Mouse (Mus musculus): ENCODE results near the gene Mylk. TPM values are rescaled to one million over a fixed set of nuclear protein-coding genes. Genes with fewer than 3 reads are reported as not detected.

Gene Mylk
- polyA plus RNA-seq, 1 experiment from 2014 or later = 3.9 TPM

DNA sequence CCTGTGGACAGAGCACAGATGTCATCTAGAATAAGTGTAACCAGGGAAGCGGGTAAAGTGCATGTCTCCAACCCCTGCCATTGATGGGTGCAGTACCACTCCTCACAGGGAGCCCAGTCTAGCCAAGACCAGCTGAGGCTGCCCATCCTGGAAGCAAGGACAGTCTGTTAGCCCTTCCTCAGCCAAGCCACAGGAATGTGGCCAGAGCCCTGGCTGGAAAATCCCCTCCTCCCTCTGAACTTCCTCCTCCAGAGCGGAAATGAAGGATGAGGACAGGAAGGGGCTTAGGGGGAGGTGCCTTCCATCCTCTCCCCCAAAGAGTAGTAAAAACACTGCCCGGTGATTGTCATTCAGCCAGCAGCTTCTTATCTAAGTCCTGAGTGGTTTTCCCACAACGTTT is 192.6 kb downstream of the Mylk start:
- H3K4me2 ChIP-seq (ENCODE audit: low read depth, low read length, severe bottlenecking) = no peak overlapping the region
- no peak overlapping the region for H3K9ac ChIP-seq (ENCODE audit: low read length)
- H3K27me3 ChIP-seq (ENCODE audit: control insufficient read depth, insufficient read depth, low read length) = no peaks in the 10 kb centered on the region
- no peak overlapping the region for H3K4me3 ChIP-seq (ENCODE audit: low read depth, low read length)
- no peaks in the 10 kb centered on the region for H3K36me3 ChIP-seq (ENCODE audit: control insufficient read depth, insufficient read depth, low read length)
- H3K27ac ChIP-seq (ENCODE audit: low read depth, low read length) = no peak overlapping the region
- no peak for ATAC-seq (replicated peaks; ENCODE audit: low FRiP score)
- no peak for DNase-seq (ENCODE audit: low spot score)
- H3K4me1 ChIP-seq (replicated peaks; ENCODE audit: control insufficient read depth, insufficient read depth, low read length) = peaks cover 3% of the 10 kb centered on the region; the same call in 1 of the 2 replicates
- WGBS = 66% methylated on average over 4 of the region's 4 CpGs
- no peaks in the 10 kb centered on the region for H3K9me3 ChIP-seq (ENCODE audit: control insufficient read depth, low read length)

DNA sequence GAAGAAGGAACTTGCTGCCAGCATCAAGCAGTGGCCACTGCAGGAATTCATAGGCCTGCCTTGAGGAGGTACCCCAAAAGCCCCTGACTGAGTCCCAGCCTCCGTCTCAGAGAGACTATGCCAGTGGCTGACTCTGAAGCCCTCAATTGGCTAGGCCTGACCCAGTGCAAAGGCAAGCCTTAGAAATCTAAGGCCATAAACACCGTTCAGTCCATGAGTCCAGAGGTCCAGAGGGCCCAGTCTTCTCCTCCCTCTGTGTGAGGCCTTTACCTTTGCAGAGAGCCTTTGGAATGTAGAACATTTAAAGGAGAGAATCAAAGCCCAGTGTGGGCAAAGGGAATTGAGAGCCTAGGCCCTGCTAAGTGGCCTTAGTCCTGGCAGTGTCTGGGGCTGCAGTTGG is 193.2 kb downstream of the Mylk start:
- Histone ChIP-seq H3K4me3 (ENCODE audit: low read depth, low read length) (no peak overlapping the region), H3K9ac (ENCODE audit: low read length) (no peak overlapping the region), H3K4me1 (replicated peaks; ENCODE audit: control insufficient read depth, insufficient read depth, low read length) (peaks cover 3% of the 10 kb centered on the region; the same call in 1 of the 2 replicates), H3K9me3 (ENCODE audit: control insufficient read depth, low read length) (no peaks in the 10 kb centered on the region), H3K36me3 (ENCODE audit: control insufficient read depth, insufficient read depth, low read length) (no peaks in the 10 kb centered on the region), H3K27me3 (ENCODE audit: control insufficient read depth, insufficient read depth, low read length) (no peaks in the 10 kb centered on the region), H3K4me2 (ENCODE audit: low read depth, low read length, severe bottlenecking) (no peak overlapping the region), H3K27ac (ENCODE audit: low read depth, low read length) (no peak overlapping the region)
- ATAC-seq (replicated peaks; ENCODE audit: low FRiP score) (no peak), DNase-seq (ENCODE audit: low spot score) (no peak)
- 84% methylated on average over 2 of the region's 2 CpGs for WGBS

DNA sequence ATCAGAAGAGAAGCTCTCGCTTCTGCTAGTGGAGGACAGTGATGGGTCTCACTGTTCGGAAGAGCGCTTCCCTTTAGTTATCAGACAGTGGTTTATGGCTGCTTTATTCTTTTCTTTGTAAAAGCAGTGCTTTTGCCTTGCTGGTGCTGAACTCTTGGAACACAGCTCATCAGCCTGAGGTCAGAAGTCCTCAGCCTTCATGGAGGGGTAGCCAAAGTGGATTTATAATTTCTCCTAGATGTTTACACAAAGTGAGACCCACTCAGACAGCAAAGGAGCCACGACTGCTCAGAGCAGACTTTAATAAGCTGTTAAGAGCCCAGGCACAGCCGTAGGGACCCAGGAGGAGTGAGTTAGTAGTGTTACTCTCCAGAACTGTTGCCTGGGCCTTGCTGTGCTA is 194.9 kb downstream of the Mylk start:
- WGBS = 86% methylated on average over 5 of the region's 5 CpGs
- Histone ChIP-seq H3K9ac (ENCODE audit: low read length) (no peak overlapping the region), H3K4me3 (ENCODE audit: low read depth, low read length) (no peak overlapping the region), H3K4me1 (replicated peaks; ENCODE audit: control insufficient read depth, insufficient read depth, low read length) (peaks cover 3% of the 10 kb centered on the region; the same call in 1 of the 2 replicates), H3K27me3 (ENCODE audit: control insufficient read depth, insufficient read depth, low read length) (no peaks in the 10 kb centered on the region), H3K4me2 (ENCODE audit: low read depth, low read length, severe bottlenecking) (no peak overlapping the region), H3K27ac (ENCODE audit: low read depth, low read length) (no peak overlapping the region), H3K36me3 (ENCODE audit: control insufficient read depth, insufficient read depth, low read length) (no peaks in the 10 kb centered on the region), H3K9me3 (ENCODE audit: control insufficient read depth, low read length) (no peaks in the 10 kb centered on the region)
- ATAC-seq (replicated peaks; ENCODE audit: low FRiP score) = no peak
- no peak for DNase-seq (ENCODE audit: low spot score)

DNA sequence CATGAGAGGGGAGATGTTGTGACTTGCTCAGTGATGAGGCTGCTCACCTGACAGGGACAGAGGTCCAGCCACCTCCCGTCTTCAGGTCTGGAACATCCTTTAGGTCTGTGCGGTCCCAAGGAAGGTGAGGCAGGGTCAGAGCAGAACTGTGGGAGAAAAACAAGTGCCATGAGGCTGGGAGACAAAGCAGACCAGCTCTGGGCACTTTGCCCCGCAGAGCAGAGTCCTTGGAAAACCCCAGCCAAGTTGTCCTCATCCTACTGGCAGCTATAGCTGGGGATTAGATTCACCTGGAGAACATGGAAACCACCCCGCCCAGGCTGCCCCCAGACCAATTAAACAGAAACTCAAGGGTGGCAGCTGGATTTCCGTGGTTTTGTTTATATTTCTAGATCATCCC is 195.4 kb downstream of the Mylk start:
- Histone ChIP-seq H3K4me2 (ENCODE audit: low read depth, low read length, severe bottlenecking) (no peak overlapping the region), H3K9me3 (ENCODE audit: control insufficient read depth, low read length) (no peaks in the 10 kb centered on the region), H3K9ac (ENCODE audit: low read length) (no peak overlapping the region), H3K27me3 (ENCODE audit: control insufficient read depth, insufficient read depth, low read length) (no peaks in the 10 kb centered on the region), H3K4me1 (replicated peaks; ENCODE audit: control insufficient read depth, insufficient read depth, low read length) (peaks cover 3% of the 10 kb centered on the region; the same call in 1 of the 2 replicates), H3K4me3 (ENCODE audit: low read depth, low read length) (no peak overlapping the region), H3K27ac (ENCODE audit: low read depth, low read length) (no peak overlapping the region), H3K36me3 (ENCODE audit: control insufficient read depth, insufficient read depth, low read length) (no peaks in the 10 kb centered on the region)
- no peak for DNase-seq (ENCODE audit: low spot score)
- no peak for ATAC-seq (replicated peaks; ENCODE audit: low FRiP score)
- 74% methylated on average over 5 of the region's 5 CpGs for whole genome bisulfite sequencing

DNA sequence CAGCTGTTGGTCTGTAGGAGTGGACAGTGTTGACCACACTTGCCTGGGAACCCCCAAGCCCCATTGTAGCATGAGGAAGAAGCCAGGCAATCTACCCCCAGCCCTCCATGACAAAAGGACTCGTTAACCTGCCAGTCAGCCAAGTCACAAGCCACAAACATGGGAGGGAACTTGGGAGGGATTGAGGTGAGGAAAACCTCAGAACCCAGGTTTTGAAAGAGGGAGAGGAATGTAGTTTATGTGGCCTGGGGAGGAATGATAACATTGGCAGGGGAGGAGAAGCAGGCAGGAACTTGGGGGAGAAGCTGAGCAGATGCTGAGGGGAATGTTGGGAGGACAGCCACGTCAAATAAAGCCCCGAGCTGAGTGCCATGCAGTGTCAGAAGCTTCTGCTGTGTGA is 196.9 kb downstream of the Mylk start:
- no peak overlapping the region for H3K9ac ChIP-seq (ENCODE audit: low read length)
- H3K9me3 ChIP-seq (ENCODE audit: control insufficient read depth, low read length) = no peaks in the 10 kb centered on the region
- no peaks in the 10 kb centered on the region for H3K27me3 ChIP-seq (ENCODE audit: control insufficient read depth, insufficient read depth, low read length)
- no peak for DNase-seq (ENCODE audit: low spot score)
- 49% methylated on average over 3 of the region's 3 CpGs for whole genome bisulfite sequencing
- no peak overlapping the region for H3K4me2 ChIP-seq (ENCODE audit: low read depth, low read length, severe bottlenecking)
- H3K27ac ChIP-seq (ENCODE audit: low read depth, low read length) = no peak overlapping the region
- ATAC-seq (replicated peaks; ENCODE audit: low FRiP score) = no peak
- no peaks in the 10 kb centered on the region for H3K36me3 ChIP-seq (ENCODE audit: control insufficient read depth, insufficient read depth, low read length)
- H3K4me3 ChIP-seq (ENCODE audit: low read depth, low read length) = no peak overlapping the region
- H3K4me1 ChIP-seq (replicated peaks; ENCODE audit: control insufficient read depth, insufficient read depth, low read length) = no peaks in the 10 kb centered on the region

DNA sequence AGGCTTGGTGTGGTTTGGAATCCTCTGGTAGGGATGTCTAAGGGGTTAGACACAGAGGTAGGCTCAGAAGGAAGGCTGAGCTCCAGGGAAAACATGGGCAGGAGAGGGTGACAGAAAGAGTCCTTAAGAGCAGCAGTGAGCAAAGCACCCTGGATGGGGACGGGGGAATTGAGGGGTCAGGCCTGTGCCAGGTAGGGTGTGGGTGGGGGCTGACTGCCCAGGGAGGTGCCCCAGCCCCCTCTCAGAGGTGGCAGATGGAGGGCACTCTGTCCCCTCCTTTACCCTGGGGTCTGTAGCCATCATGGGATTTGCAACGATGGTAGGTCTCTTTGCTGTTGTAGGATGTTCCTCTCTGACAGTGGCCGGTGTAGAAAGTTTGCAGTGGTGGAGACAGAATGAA is 201.3 kb downstream of the Mylk start:
- Histone ChIP-seq H3K27ac (ENCODE audit: low read depth, low read length) (no peak overlapping the region), H3K9ac (ENCODE audit: low read length) (no peak overlapping the region), H3K36me3 (ENCODE audit: control insufficient read depth, insufficient read depth, low read length) (no peaks in the 10 kb centered on the region), H3K4me3 (ENCODE audit: low read depth, low read length) (no peak overlapping the region), H3K4me1 (replicated peaks; ENCODE audit: control insufficient read depth, insufficient read depth, low read length) (no peaks in the 10 kb centered on the region), H3K4me2 (ENCODE audit: low read depth, low read length, severe bottlenecking) (no peak overlapping the region), H3K9me3 (ENCODE audit: control insufficient read depth, low read length) (no peaks in the 10 kb centered on the region), H3K27me3 (ENCODE audit: control insufficient read depth, insufficient read depth, low read length) (no peaks in the 10 kb centered on the region)
- no peak for ATAC-seq (replicated peaks; ENCODE audit: low FRiP score)
- 89% methylated on average over 3 of the region's 3 CpGs for WGBS
- no peak for DNase-seq (ENCODE audit: low spot score)

DNA sequence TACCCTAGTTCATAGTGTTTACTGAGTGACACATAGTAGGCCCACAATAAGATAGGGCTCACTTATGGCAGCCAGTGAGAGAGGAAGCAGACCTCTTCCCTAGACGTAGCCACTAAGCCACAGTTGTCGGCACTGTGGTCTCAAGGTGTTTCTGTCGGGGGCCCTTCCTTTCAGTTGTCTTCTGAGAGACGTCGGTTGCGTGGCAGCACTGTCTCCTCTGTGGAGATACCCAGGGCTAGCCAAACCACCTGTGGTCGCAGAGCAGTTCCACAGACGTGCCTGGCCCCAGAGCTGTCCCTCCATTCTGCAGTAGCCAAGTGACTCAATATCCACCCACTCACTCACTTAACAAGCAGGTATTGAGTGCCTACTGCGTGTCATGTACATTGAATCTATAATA is 205.9 kb downstream of the Mylk start:
- Histone ChIP-seq H3K27me3 (ENCODE audit: control insufficient read depth, insufficient read depth, low read length) (no peaks in the 10 kb centered on the region), H3K4me1 (replicated peaks; ENCODE audit: control insufficient read depth, insufficient read depth, low read length) (no peaks in the 10 kb centered on the region), H3K4me3 (ENCODE audit: low read depth, low read length) (no peak overlapping the region), H3K4me2 (ENCODE audit: low read depth, low read length, severe bottlenecking) (no peak overlapping the region), H3K9me3 (ENCODE audit: control insufficient read depth, low read length) (no peaks in the 10 kb centered on the region), H3K9ac (ENCODE audit: low read length) (no peak overlapping the region), H3K36me3 (ENCODE audit: control insufficient read depth, insufficient read depth, low read length) (no peaks in the 10 kb centered on the region), H3K27ac (ENCODE audit: low read depth, low read length) (no peak overlapping the region)
- ATAC-seq (replicated peaks; ENCODE audit: low FRiP score) = no peak
- 92% methylated on average over 9 of the region's 9 CpGs for WGBS
- DNase-seq (ENCODE audit: low spot score) = no peak

DNA sequence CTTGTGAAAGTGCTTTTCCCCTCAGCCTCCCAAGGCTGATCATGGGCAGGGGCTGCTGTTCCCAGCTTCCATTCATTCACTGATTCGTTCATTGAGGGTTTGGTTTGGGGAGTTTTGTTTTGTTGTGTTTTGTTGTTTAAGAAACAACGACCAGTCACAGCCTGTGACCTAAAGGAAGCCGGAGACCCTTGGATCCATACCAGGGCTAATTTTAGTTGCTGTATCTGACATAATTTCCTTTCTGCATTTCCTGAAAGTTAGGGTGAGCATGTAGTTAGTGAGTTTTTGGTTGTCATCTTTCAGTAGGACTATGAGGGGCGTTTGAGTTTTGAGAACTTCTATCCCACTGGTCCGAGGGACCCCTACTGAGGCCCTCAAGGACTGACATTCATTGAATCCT is 207.2 kb downstream of the Mylk start:
- H3K4me2 ChIP-seq (ENCODE audit: low read depth, low read length, severe bottlenecking) = no peak overlapping the region
- H3K36me3 ChIP-seq (ENCODE audit: control insufficient read depth, insufficient read depth, low read length) = no peaks in the 10 kb centered on the region
- DNase-seq (ENCODE audit: low spot score) (no peak), ATAC-seq (replicated peaks; ENCODE audit: low FRiP score) (no peak)
- H3K4me3 ChIP-seq (ENCODE audit: low read depth, low read length) = no peak overlapping the region
- H3K27me3 ChIP-seq (ENCODE audit: control insufficient read depth, insufficient read depth, low read length) = no peaks in the 10 kb centered on the region
- no peak overlapping the region for H3K27ac ChIP-seq (ENCODE audit: low read depth, low read length)
- no peaks in the 10 kb centered on the region for H3K4me1 ChIP-seq (replicated peaks; ENCODE audit: control insufficient read depth, insufficient read depth, low read length)
- WGBS = 79% methylated on average over 5 of the region's 5 CpGs
- no peak overlapping the region for H3K9ac ChIP-seq (ENCODE audit: low read length)
- no peaks in the 10 kb centered on the region for H3K9me3 ChIP-seq (ENCODE audit: control insufficient read depth, low read length)

DNA sequence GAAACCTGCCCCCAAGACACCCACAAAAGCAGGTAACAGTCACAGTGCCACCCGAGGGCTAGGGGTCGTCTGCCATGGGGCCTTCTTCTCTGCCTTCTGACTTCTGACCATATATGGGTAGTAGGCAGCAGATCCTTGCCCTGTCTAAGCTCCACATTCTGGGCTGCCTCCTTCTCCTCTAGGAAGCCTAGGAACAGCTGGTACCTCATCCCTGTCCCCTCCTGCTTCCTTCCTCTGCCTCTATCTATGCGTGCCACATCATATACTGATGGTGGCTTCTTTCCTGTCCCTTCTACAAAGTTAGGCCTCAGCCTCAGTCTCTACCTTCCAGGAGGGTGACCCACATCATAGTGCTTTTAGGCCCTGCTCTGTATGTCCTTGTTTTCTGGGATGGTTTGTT is 207.8 kb downstream of the Mylk start:
- WGBS = 78% methylated on average over 3 of the region's 3 CpGs
- Histone ChIP-seq H3K36me3 (ENCODE audit: control insufficient read depth, insufficient read depth, low read length) (no peaks in the 10 kb centered on the region), H3K9ac (ENCODE audit: low read length) (no peak overlapping the region), H3K4me1 (replicated peaks; ENCODE audit: control insufficient read depth, insufficient read depth, low read length) (no peaks in the 10 kb centered on the region), H3K9me3 (ENCODE audit: control insufficient read depth, low read length) (no peaks in the 10 kb centered on the region), H3K4me2 (ENCODE audit: low read depth, low read length, severe bottlenecking) (no peak overlapping the region), H3K27ac (ENCODE audit: low read depth, low read length) (no peak overlapping the region), H3K27me3 (ENCODE audit: control insufficient read depth, insufficient read depth, low read length) (no peaks in the 10 kb centered on the region), H3K4me3 (ENCODE audit: low read depth, low read length) (no peak overlapping the region)
- ATAC-seq (replicated peaks; ENCODE audit: low FRiP score) (no peak), DNase-seq (ENCODE audit: low spot score) (no peak)
